Mouse (Mus musculus): Measurements from ENCODE around the gene Atg2b.

DNA sequence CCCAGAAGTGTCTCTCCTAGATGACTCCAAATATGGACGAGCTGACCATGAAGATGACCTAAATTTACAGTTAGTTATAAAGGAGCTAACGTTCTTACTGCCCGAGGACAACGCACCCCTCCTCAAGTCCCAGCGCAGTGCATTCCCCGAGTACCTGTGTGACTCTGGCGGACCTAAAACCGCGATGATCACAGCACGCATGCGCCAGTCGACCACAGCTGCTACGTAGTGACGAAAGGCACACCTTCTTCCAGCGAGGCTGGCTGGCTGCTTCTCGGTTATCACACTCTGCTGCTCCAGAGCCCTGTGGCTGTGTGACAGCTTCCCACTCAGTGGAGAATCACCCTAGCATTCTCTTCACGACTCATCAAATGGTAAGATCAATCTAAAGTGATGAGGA, 33.6 kb upstream of the Atg2b start:
- no peak for TF ChIP-seq CTCF (IDR thresholded peaks at IDR 0.05)
- TF ChIP-seq EP300 (IDR thresholded peaks at IDR 0.05), result no peak
